Mouse (Mus musculus) liver, postnatal 0 days (tissue): ENCODE data around the gene Lrrc9. TPM values are rescaled to one million over a fixed set of nuclear protein-coding genes. Genes with fewer than 3 reads are reported as not detected.

Experiments
- ATAC-seq: fragments of 200-750 bp; cut with Nextera tagmentation; 2 replicates; pipeline ENCODE4 v1.8.0; 2017; ENCODE audit warnings: mild to moderate bottlenecking, moderate library complexity
- DNase-seq: peaks from one replicate; pipeline ENCODE4 v3.0.0-alpha.2; 2016
- H3K27ac ChIP-seq: fragments of 300-500 bp; sonication (generic); 2 replicates; pipeline ENCODE4 v1.5.1; 2014; ENCODE audit warnings: antibody characterized with exemption, moderate library complexity, mild to moderate bottlenecking, low read depth
- H3K27me3 ChIP-seq: fragments of 300-500 bp; sonication (generic); 2 replicates; pipeline ENCODE4 v1.6.1; 2014; ENCODE audit warnings: low read length, control low read depth, mixed read lengths; ENCODE audit not compliant: insufficient read depth
- H3K36me3 ChIP-seq: fragments of 300-500 bp; sonication (generic); replicated peaks from 2 replicates; pipeline ENCODE4 v1.6.1; 2014; ENCODE audit warnings: mild to moderate bottlenecking, control low read depth, low read length, moderate library complexity, mixed read lengths; ENCODE audit not compliant: insufficient read depth
- H3K4me1 ChIP-seq: fragments of 300-500 bp; sonication (generic); 2 replicates; pipeline ENCODE4 v1.6.1; 2014; ENCODE audit warnings: antibody characterized with exemption, mild to moderate bottlenecking, control low read depth; ENCODE audit not compliant: insufficient read depth
- H3K4me2 ChIP-seq: fragments of 300-500 bp; sonication (generic); 2 replicates; pipeline ENCODE4 v1.6.1; 2014; ENCODE audit warnings: low read depth, mild to moderate bottlenecking, low read length, moderate library complexity, mixed read lengths
- H3K4me3 ChIP-seq: fragments of 300-500 bp; sonication (generic); 2 replicates; pipeline ENCODE4 v1.5.1; 2014; ENCODE audit warnings: low read depth, low read length
- H3K9ac ChIP-seq: fragments of 300-500 bp; sonication (generic); replicated peaks from 2 replicates; pipeline ENCODE4 v1.6.1; 2014; ENCODE audit warnings: mild to moderate bottlenecking, moderate library complexity
- H3K9me3 ChIP-seq: fragments of 300-500 bp; sonication (generic); 2 replicates; pipeline ENCODE4 v1.6.1; 2016; ENCODE audit warnings: mild to moderate bottlenecking, control low read depth, low read length, mixed read lengths
- CTCF ChIP-seq: sonication (generic); IDR thresholded peaks from 2 replicates; pipeline ENCODE4 v1.5.1; 2016; ENCODE audit warnings: antibody characterized with exemption, low read depth
- EP300 ChIP-seq: IDR thresholded peaks from 2 replicates; pipeline ENCODE4 v1.6.1; 2016; ENCODE audit warnings: antibody characterized with exemption, low read depth, mild to moderate bottlenecking
- WGBS: fragments of 180-500 bp; shearing (Covaris S2); extraction: QIAGEN DNeasy Blood & Tissue Kit; methylation state at CpG from one replicate; pipeline ENCODE4 v1.1.7; 2014; ENCODE audit not compliant: insufficient replicate concordance; 5-methylcytosine and 5-hydroxymethylcytosine counted together
- microRNA-seq: library from miRNA; unstranded; fragments of <30 nt; microRNA quantifications from one replicate; pipeline ENCODE4, GENCODE M21; 2016
- polyA plus RNA-seq: library from polyadenylated mRNA; unstranded; fragments of >200 nt; fragmentation: Nextera tagmentation; extraction: Ambion mirVana; gene quantifications from 2 replicates; pipeline ENCODE4 v1.2.1, GENCODE M21; 2015

Lrrc9 gene
- polyA plus RNA-seq, 1 experiment from 2014 or later: 0.11 TPM

DNA sequence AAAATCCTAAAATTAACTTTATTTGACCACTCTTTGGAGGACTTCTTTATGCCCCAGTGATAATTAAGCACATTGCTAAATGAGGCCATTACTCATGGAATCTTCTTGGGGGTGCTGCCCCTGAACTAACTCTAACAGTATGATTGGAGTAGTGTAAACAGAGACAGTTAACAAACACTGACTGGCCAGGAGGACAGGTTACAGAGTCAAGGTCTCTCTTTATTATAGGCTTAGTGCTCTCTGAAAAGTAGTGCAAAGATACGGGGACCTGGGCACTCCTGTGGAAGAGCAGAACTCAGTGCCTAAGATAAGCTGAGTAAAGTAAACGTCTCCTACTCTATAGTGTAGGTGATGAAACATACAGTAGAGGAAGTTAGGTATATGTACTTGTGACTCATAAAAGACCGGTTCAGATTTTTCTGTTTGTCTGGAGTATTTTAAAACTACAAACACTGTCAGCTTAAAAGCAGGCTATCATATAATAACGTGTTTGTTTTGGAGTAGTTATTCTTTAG lies 122.7 kb downstream of the Lrrc9 start:
- Histone ChIP-seq H3K4me3 (no peak overlapping the region), H3K27ac (no peak overlapping the region), H3K9ac (no peak overlapping the region), H3K9me3 (no peaks in the 10 kb centered on the region), H3K36me3 (no peaks in the 10 kb centered on the region), H3K4me1 (no peaks in the 10 kb centered on the region), H3K27me3 (no peaks in the 10 kb centered on the region), H3K4me2 (no peak overlapping the region)
- no peak for TF ChIP-seq EP300
- TF ChIP-seq CTCF: no peak
- 58% methylated on average over 4 of the region's 4 CpGs for WGBS
- DNase-seq (no peak), ATAC-seq (no peak)

Small RNA genes within 50 kb of the gene (microRNA-seq; reads per million reads assigned to microRNA genes)
- gene Gm44392: not detected

Other genes with a start within 250 kb of the Lrrc9 start
- gene Rtn1, start 32.8 kb upstream of the Lrrc9 start, polyA plus RNA-seq: 0.85 and 1.5 TPM in 2 replicates
- gene Pcnx4, start 94.5 kb downstream of the Lrrc9 start, polyA plus RNA-seq: 1.9 TPM in 2 replicates
- gene Gm4756, start 207.8 kb downstream of the Lrrc9 start, polyA plus RNA-seq: 0.17 and 0.25 TPM in 2 replicates
- gene Dhrs7, start 223.0 kb downstream of the Lrrc9 start, polyA plus RNA-seq: 54.0 and 54.4 TPM in 2 replicates